Mouse (Mus musculus) erythroblast, embryonic 14.5 days (primary cell): Measurements from ENCODE around the gene Prr3.

Experiments
- GATA1 ChIP-seq: IDR thresholded peaks from 2 replicates; pipeline ENCODE4 v1.6.1; 2012; ENCODE audit warnings: low read length, inconsistent platforms, mixed read lengths
- TAL1 ChIP-seq: IDR thresholded peaks from 3 replicates; pipeline ENCODE4 v1.6.1; 2012; ENCODE audit warnings: low read length, inconsistent platforms, mixed read lengths

- TF ChIP-seq TAL1 (no peak), GATA1 (no peak)
Observed at GRCm38 (mm10) chr17:35937700-35938348, 42.2 kb downstream of the Prr3 start.
